Mouse (Mus musculus): ENCODE data around the gene Efna3.

Gene Efna3

DNA sequence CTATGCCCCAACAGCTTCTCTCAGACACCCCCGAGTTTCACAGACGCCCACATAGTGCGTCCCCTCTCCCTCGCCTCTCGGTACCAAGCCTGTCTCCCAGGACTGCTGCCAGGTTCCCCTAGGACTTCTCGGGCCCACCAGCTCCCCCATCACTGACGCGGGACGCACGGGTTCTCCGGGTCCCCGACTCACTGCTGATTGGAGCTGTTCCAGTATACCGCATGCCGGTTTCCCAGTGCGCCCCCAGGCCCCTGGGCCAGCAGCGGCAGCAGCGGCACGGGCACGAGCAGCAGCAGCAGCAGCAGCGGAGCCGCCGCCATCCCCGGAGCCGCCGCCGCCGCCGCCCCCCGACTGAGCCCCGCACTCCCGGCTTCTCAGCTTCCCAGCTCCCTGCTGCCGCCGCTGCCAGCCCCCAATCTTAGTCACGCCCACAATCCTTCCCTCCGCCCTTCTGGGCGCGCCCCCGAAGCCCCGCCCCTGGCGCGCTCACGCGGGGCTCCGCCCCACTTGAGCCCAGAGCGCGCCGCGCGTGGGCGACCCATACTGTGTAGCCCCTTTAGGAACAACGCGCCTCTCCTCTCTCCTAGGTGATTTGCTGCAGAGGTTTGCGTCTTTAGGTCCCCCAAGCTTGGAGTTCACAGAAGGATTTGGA, at the start of gene Efna3:
Gene Efna3 (minus strand): TSS at position 452 of the 652 bp plus-strand sequence.
- DNase-seq (ENCODE audit: low spot score), result peak; percentile 79

DNA sequence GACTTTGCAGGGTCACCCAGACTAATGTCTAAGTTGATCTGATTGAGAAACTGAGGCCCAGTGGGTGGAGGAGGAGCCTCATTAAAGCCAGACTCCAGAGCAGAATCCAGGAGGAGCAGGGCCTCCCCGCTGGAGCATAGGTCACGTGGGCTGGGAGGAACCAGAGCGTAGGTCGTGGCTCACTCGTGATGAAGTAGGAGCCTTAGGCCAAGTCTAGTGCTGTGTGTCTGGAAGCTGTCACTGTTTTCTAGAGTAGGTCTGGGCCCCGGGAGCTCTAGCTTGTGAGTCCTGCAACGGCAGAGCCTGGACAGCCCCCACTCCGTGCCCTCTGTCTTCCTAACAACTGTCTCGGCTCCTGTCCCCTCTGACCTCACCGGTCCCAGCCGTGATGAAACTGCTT, 44.6 kb upstream of the Efna3 start:
- no peak for DNase-seq (ENCODE audit: low spot score)

DNA sequence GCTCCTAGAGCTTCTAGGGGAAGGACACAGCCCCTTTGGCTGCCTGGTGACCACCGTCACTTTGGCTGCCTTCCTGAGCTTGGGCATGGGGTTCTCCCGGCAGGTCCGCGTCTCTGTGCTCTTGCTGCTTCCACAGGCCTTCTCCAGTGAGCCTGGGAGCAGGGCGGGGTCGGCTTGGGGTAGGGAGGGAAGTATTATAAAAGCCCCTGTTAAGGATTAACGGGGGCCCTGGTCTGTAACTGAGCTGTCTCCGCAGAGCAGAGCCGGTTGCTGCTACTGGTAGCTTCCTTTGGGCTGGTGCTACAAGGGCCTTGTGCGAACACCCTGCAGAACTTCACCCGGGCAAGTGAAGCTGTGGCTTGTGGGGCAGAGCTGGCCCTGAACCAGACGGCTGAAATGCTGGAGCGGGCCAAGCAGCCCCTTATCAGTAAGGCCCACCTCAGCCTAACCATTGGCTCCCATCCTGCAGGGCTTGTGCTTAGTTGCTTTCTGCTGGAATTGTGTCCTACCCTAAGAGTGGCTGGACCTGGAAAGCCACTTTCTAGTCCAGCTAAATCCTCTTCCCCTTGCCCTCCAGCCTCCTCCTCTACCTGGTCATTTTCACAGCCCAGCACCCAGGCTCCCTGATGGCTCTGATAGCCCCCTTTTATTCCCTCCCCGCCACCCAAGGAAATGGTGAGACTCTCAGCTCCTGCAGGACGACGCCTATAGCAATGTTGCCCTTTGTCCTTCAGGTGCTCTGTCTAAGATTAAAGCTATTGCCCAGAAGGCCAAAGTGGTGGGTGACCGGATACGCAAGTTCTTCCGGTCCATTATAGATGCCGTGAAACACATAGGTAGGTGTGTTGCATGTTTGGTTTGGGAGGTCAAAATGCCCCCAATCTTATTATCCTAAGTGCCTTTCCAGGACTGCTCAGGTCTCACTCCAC, 43.0 kb upstream of the Efna3 start:
- DNase-seq (ENCODE audit: low spot score), result no peak

GRCm38 (mm10) chr3:89365153-89365485, 42.4 kb upstream of the Efna3 start, which contains the start of gene Dcst1:
TSS of gene Dcst1 (minus strand) at chr3:89365253.
- DNase-seq (ENCODE audit: low spot score), result no peak

GRCm38 (mm10) chr3:89364631-89365030, 41.9 kb upstream of the Efna3 start:
- DNase-seq (ENCODE audit: low spot score), result no peak

GRCm38 (mm10) chr3:89361675-89362074, 38.9 kb upstream of the Efna3 start, which contains the start of gene Dcst2:
TSS of gene Dcst2 (plus strand) at chr3:89361975.
- DNase-seq (ENCODE audit: low spot score), result no peak

DNA sequence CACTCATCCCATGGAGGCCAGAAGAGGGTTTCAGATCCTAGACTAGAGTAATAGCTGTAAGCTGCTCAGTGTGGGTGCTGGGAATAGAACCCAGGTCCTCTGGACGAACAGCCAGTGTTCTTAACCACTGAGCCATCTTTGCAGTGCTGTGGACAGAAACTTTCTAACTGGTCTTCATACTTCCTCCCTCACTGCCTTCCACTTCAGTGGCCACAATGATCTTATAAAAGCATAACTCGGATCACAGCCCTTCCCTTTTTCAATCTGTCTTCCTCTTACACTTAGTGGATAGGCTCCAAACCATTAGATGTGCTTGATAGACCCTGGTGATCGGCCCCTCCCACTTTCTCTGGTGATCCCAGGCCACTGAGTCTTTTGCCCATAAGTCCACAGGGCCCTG, 37.5 kb upstream of the Efna3 start:
- DNase-seq (ENCODE audit: low spot score), result no peak

- no peak for DNase-seq (ENCODE audit: low spot score)
Observed at GRCm38 (mm10) chr3:89359630-89360029, 36.9 kb upstream of the Efna3 start.

DNA sequence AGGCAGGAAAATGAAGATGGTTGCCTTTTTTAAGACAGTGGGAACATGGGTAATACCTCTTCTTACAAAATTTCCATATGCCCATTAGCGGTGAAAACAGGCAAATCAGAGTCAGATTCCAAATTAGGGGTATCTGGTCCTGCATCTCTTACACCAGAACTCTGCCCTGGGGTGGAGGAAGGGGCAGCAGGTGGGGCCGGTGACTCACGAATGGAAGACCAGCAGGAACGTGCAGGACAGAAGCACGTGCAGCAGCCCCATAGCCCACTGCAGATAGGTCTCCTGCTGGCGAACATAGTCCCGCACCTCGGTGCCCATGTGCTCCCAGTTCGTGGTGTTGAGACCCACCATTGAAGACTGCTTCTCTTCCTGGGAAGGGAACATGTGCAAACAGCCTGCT, 33.3 kb upstream of the Efna3 start:
- no peak for DNase-seq (ENCODE audit: low spot score)

- no peak for DNase-seq (ENCODE audit: low spot score)
Observed at GRCm38 (mm10) chr3:89355512-89355902, 32.7 kb upstream of the Efna3 start.

GRCm38 (mm10) chr3:89354816-89355511, 32.2 kb upstream of the Efna3 start:
- DNase-seq (ENCODE audit: low spot score), result peak; percentile 94

- no peak for DNase-seq (ENCODE audit: low spot score)
Observed at GRCm38 (mm10) chr3:89351271-89351670, 28.5 kb upstream of the Efna3 start.

GRCm38 (mm10) chr3:89349869-89350501, 27.2 kb upstream of the Efna3 start, which contains the start of gene Adam15:
TSS of gene Adam15 (minus strand) at chr3:89349996.
- DNase-seq (ENCODE audit: low spot score), result peak; percentile 95

DNA sequence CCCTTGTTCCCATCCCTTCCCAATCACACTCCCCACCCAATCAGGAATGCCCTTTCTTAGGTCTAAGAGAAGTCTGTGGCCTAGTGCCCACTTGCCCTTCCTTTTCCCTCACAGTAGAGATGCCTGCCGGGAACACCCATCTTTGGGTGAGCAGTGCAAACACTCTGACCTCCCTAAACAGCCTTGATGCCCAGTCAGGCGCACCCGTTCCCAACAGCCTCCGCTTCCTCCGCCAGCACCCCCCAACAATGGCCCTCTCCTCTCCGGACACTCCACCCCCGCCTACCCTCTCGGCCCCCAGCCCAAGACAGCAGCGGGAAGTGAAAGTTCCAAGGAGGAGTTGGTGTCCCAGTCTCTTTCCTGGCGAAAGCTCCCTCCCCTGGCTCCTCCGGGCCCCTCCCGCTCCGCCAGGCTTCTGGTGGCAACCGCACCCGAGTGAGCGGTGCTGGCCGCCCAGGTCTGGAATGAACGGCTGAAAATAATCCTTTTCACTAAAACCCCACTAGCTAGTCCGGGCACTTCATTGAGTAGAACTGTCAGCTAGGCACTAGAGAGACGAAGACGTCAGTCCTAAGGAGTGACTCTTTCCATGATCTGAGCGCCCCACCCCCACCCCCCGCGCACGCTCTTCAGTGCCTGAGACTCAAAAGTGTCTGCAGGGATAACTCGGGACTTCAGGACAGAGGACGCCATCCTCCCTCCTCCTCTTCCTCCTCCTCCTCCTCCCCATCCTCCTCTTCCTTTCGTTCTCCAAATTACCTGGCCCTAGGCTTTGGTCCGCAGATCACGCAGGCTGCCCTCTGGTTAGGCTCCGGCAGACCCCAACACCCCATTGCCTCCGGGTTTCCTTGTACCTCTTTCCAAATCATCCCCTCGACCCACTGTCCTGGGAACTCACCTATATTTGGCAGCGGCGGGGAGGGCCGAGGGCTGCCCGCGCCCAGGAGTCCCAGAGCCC, 26.4 kb upstream of the Efna3 start:
- no peak for DNase-seq (ENCODE audit: low spot score)

GRCm38 (mm10) chr3:89347916-89348315, 25.2 kb upstream of the Efna3 start:
- DNase-seq (ENCODE audit: low spot score), result no peak

GRCm38 (mm10) chr3:89346815-89347540, 24.2 kb upstream of the Efna3 start:
- DNase-seq (ENCODE audit: low spot score), result peak; percentile 37

GRCm38 (mm10) chr3:89343279-89343678, 20.5 kb upstream of the Efna3 start:
- no peak for DNase-seq (ENCODE audit: low spot score)

DNA sequence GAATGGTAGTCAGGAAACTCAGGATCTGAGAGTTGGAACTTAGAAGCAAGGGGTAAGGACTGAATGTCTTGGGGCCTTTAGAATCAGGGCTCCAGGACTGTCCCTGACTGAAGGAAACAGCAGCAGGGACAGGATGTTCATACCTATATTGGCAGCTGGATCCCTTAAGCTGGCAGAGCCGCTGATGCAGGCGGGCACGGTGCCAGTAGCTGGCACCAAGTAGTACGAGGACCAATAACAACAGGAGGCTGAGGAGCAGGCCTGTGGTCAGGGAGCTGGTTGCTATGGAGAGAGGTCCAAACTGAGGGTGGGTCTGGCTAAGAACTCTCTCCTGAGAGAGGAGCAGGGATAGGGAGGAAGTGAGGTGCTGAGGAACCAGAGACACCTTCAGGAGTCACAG, 19.0 kb upstream of the Efna3 start:
- no peak for DNase-seq (ENCODE audit: low spot score)

DNA sequence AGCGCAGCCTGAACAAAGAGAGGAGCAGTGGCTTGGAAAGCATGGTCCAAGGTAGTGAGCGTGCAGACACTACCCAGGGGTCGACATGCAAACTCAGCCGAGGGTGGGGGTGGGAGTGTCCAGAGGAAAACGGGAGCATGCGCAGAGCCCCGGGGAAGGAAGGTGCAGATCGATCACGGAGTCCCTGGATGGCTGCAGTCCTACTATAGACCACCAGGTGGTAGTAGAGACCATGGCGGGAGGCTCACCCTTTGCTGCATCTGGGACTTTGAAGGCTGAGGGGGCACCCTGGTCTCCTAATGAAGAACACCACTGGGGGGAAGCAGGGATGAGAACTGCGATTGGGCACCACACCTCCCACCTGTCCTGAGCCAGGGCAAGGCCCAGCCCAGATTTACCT, 17.7 kb upstream of the Efna3 start:
- DNase-seq (ENCODE audit: low spot score), result peak; percentile 89

DNA sequence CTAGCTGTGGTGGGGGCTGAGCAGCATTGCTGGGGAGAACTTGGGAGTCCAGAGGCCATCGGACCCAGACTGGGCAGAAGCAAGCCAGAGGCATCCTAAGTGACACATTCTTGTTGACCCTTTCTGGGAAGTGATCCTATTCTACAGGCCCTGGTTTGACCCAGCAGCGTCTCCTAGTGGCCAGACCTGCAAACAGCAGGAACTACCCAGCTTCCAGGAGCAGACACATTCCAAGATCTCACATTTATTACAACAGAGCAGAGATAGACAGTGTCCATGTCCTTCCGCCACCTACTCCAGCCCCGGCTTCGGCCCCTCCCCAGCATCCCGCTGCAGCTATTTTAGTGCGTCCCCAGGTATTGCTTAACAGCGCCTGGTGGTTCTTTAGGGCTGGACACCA, 16.7 kb upstream of the Efna3 start:
- DNase-seq (ENCODE audit: low spot score), result peak; percentile 83
